Mouse (Mus musculus) T-helper 17 cell (primary cell): ENCODE results near the gene Diexf.

Source experiments
- in situ Hi-C, 2 experiments: fragments of 300-600 bp; cut with MboI, MseI; formaldehyde crosslinking; loops; 1 replicate in 1 of 2; 2 replicates in 1 of 2; pipeline ENCODE4 v1.15.1; 2025; ENCODE audit warnings: high pct_unique_total_duplicates in 2 of 2

Gene Diexf

DNA sequence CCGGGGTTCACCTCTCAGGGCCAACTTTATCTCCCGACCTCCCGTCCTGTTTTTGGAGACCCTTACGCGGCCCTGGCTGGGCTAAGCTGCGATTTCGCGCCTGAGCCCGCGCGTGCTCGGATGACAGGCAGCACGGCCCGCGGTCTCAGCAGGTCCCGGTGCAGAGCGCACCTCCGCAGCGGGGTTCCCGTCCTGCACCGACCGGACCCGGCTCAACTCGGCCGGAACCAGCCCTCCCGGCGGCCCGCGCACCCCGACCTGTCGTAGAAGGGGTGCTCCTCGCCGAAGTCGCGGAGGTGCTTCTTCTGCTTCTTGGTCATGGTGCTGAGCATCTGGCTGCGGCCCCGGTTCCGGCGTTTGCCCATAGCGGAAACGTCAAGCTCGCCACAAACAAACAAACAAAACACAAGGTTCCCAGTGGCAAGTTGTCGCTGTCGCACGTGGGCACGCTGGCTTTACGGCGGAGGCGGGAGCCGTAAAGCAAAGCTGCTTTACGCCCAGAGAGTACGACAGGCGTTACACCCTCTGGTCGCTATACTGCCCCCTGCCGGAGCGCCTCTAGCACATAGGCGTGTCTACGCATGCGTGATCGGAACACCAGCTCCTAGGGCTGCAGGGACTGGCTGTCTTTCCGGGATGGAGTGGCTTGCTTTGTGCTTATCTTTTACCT, at the start of gene Diexf:
Diexf (minus strand) TSS at position 487 of the 670 bp plus-strand sequence.
- in situ Hi-C loops, result loop anchor here in 1 of 2 experiments (5.0 to 10.0 kb wide), 2 partner anchors 37 to 385 kb away; partner anchors contain the start of gene A130010J15Rik

DNA sequence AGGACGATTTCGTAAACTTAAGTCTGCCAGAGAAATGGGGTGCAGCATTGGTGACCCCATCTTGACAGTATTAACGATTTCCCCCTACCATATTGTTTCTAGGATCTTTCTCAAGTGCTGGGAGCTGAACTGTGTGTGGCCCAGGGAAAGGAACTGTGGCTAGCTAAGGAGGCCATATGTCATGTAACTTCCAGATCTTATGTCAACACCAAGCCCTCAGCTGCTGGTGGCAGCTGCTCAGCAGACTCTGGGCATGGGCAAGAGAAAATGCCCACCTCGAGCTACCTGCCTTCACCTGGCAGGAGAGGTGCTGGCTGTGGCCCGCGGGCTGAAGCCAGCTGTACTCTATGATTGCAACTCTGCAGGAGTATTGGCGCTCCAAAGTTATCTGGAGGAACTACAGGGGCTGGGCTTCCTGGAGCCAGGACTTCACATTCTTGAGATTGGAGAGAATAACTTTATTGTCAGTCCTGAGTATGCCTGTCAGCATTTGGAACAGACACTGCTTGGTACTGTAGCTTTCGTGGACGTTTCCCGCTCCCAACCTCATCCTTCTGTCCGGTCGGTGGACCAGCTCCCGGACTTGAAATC, 44.2 kb upstream of the Diexf start:
- in situ Hi-C loops, result loop anchor here in 1 of 2 experiments (25.0 kb wide), 1 partner anchor 1587 kb away; the partner anchor contains the start of genes Dtl and Ints7

DNA sequence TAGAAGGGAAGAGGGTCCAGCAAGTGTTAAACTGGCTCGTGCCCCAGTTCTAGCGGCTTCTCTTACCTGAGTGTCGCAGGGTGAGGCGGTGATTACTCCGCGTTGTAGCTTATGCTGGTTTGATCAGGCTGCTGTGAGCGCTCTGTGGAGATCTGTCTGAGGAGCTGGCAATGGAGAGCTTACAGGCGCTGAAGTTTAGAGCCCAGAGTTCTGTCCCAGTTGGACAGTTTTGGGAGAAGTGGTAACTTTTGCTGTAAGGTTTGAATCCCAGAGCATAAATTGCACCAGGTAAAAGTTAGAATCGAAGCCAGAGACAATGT, 43.7 kb upstream of the Diexf start:
- in situ Hi-C loops, result loop anchor here in 1 of 2 experiments (25.0 kb wide), 1 partner anchor 1586 kb away; the partner anchor contains the start of genes Dtl and Ints7

DNA sequence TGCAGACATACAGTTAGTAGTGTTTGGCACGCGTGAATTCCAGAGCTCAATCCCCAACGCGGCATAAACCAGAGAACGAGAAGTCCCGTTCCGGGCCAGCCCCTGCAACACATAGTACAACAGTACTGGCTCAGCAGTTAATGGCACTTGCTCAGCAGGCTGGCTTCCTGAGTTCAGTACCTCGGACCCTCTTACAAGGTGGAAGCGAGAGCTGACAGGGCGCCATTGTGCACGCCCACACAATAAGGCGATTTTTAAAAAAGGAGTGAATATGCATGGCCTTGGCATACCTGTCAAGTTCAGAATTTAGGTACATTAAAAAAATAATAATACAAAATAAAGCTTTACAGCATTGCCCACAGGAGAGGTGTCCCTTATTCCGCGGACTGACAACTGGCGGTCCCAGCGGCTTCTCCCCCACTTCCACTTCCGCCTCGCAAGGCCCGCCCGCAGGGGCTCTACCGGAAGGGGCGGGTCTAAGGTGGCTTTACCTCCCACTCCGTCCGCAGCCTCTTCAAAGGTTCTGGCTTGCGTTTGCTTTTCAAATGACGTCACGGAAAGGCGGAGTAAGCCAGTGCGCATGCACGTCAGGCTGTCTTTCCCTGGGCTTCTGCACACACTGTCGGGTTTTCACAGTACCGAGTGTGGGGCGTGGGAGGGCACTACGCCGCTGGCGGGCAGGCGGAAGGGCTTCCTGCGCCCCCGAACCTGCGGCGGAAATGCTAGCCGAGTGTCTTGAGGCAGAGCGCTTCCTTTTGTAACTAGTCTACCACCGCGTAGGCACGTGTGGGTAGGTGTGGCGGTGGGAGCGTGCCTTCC, 43.1 kb upstream of the Diexf start:
- in situ Hi-C loops, result loop anchor here in 1 of 2 experiments (25.0 kb wide), 1 partner anchor 1586 kb away; the partner anchor contains the start of genes Dtl and Ints7

DNA sequence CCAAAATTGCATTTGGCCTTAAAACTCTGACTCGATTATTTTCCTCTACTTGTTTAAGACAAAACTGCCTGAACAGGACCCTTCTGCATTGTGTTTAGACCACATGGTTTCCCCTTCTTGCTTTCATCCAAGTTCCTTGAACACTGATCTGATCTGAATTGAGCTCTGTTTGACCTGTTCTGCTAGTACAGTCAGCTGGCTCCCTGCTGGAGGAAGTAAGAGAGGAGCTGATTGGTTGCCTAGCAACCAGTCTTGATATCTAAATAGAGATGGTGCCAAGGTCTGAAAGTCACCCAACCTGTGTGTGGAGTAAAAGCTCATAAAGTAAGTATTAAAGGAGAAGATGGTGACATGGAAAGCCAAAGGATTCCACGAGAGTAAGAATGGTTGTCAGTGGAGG, 39.8 kb upstream of the Diexf start:
- in situ Hi-C loops, result loop anchor here in 1 of 2 experiments (5.0 to 25.0 kb wide), 2 partner anchors 38 to 1583 kb away; partner anchors contain the start of genes Diexf, Dtl and Ints7

DNA sequence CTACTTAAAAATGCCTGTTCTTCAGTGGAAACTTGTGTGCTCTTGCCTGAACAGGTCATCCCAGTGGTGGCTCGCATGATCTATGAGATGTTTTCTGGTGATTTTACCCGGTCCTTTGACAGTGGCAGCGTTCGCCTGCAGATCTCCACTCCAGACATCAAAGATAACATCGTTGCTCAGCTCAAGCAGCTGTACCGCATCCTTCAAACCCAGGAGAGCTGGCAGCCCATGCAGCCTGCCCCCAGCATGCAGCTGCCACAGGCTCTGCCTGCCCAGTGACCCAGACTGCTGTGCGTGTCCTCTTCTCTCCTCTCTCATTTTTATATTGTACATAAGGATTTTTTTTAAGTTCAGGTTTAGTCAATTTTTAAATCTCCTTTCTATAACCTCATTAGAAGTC, 39.2 kb upstream of the Diexf start:
- in situ Hi-C loops, result loop anchor here in 1 of 2 experiments (5.0 to 25.0 kb wide), 2 partner anchors 37 to 1582 kb away; partner anchors contain the start of genes Diexf, Dtl and Ints7

DNA sequence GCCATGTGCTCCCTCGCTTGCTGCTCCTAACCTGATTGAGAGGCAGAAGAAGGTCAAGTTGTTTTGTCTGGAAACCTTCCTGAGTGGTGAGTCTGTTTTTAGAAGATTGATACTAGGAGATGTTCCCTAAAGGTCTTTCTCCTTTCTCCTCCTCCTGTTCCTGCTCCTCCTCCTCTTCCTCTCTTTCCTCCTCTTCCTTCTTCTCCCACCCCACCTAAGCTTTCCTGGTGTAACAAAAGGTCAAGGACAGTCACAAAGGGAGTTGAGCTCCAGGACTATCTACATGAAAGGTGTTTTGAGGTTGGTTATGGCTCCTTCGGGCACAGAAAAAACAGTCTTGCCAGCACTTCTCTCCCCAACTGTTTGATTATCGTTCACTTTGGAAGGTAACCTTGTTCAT, 37.7 kb upstream of the Diexf start, which contains the start of gene A130010J15Rik:
A130010J15Rik (plus strand) TSS at position 301 of the 400 bp plus-strand sequence.
- in situ Hi-C loops, result loop anchor here in 1 of 2 experiments (5.0 to 25.0 kb wide), 2 partner anchors 35 to 1580 kb away; partner anchors contain the start of genes Diexf, Dtl and Ints7

DNA sequence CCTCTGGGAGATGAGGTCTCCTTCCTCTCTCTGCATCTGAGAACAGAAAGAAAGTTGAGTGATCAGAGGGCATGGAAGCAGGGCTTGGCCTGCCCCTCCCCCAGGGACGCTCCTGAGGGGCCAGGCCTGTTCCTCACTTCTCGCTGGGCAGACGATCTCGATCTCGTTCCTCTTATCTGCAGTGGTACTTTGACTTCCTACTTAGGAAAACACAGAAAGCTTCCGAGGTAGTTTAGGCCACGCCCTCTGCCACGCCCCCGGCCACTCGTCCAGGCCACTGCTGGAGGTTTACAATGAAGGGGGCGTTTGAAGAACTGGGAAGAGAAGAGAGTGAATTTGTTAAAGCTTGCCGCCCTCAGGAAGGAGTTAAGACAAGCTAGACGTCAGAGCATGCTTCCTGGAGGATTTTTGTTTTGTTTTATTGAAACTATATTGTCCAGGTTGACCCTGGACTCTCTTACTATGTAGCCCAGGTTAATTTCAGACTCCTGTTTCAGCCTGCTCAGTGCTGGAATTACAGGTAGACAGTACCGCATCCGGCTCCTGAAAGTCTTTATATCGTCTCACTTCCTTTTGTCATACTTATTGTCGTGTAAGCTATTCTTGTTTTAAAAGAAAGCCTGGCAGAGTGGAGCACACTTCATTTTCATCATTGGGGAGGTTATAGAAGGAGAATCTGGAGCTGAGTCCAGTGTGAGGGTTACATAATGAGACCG, 30.4 kb upstream of the Diexf start:
- in situ Hi-C loops, result loop anchor here in 1 of 2 experiments (25.0 kb wide), 1 partner anchor 1573 kb away; the partner anchor contains the start of genes Dtl and Ints7

DNA sequence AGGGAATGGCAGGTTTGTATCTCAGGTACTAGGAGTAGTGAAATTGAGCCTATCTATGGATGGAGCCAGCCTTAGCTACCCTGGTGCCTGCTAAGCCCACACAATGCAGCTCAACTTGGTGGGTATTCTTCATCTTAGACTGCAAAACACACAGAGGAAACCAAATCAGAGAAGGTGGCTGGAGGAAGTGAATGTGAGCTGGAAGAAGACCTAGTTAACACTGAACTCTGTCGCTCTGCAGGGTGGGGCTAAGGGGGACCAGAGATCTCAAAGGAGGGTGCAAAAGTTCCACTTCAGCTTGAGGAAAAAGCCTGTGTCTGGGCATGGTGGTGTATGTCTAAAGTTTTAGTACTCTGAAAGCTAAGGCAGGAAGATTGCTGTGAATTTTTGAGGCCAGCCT, 29.5 kb upstream of the Diexf start:
- in situ Hi-C loops, result loop anchor here in 1 of 2 experiments (25.0 kb wide), 1 partner anchor 1572 kb away; the partner anchor contains the start of genes Dtl and Ints7

DNA sequence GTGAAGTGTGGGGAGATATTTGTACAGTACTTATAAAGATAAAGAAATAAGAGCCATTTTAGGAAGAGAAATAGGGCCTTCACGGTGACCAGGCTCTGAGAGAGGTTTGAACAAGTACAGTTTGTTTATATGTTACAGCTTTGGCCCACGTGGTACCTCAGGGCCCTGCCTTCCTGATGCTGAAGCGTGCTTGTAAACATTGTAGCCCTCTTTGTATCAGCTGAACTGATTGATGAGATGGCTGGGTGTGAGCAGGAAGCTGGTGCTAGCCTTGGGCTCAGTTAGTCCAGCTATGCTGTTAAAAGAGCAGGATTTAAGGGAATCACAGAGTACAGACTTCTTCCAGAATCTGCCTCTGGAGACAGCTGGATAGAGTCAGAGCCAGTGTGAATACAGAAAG, 29.1 kb upstream of the Diexf start:
- in situ Hi-C loops, result loop anchor here in 1 of 2 experiments (25.0 kb wide), 1 partner anchor 1572 kb away; the partner anchor contains the start of genes Dtl and Ints7

DNA sequence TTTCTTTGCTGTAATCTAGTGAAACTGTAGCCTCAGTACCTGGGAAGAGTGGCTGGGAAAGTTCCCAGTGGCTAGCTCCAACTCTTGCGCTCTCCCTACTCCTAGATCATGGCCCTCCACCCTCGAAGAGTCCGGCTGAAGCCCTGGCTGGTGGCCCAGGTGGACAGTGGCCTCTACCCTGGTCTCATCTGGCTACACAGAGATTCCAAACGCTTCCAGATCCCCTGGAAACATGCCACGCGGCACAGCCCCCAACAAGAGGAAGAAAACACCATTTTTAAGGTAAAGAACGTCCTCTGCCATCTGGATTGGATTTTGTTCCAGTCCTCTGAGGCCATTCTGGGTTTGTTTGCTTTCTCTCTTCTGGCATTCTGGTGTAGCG, 27.0 kb upstream of the Diexf start:
- in situ Hi-C loops, result loop anchor here in 1 of 2 experiments (25.0 kb wide), 1 partner anchor 1570 kb away; the partner anchor contains the start of genes Dtl and Ints7

DNA sequence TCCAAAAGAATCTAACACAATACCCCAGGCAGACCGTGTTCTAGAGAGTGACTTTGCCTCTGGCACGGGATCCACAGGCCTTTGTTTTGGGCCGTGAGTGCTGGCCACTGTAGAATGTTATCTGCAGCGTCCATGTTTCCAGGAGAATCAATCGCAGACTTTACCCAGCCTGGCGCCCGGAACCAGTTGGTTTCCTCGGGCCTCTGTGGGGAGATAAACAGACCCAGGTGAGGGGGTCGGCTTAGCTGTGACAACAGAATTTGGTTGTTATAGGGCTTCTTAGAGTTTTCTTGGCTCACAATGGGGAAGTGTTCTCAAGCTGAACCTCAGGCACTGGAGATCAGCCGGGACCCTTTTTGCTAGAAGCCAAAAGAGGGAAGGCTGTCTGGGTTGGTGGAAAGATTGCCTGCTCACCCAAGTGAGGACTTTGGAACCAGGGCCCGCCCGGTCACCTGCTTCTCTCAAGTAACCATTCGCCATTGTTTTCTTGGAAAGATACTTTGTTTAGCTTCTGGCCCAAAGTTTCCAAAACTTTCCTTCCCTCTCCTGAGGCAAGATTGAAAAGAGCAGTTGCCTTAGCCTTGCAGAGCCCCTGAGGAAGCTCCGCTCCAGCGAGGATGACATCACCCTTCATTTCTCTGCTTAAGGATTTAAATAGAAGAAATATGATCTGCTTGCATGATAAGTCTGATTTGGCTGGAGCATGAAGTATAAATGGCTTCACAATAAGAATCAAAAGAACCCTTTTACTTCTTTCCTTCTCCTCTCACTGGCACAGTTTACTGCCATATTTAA, 26.4 kb upstream of the Diexf start:
- in situ Hi-C loops, result loop anchor here in 1 of 2 experiments (25.0 kb wide), 1 partner anchor 1569 kb away; the partner anchor contains the start of genes Dtl and Ints7

DNA sequence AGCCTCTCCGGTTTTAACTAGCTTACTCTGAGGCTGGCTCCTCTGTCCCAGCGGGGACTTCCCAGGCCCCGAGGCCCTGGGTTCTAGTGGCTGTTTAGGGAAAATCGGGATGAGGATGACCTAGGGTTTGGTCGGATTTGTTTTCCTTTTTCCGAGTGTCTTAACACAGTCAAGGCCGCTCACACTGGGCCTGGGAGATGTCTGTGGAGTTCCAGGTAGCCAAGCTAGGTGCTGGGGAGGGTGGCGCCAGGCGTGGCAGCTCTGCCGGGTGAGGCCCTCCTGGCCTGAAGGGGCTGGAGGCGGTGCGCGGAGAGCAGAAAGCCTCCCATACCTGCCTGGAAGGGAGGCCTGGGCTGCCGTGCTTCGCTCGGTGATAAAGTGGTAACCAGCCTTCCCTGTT, 23.5 kb upstream of the Diexf start:
- in situ Hi-C loops, result loop anchor here in 1 of 2 experiments (25.0 kb wide), 1 partner anchor 1566 kb away; the partner anchor contains the start of genes Dtl and Ints7

DNA sequence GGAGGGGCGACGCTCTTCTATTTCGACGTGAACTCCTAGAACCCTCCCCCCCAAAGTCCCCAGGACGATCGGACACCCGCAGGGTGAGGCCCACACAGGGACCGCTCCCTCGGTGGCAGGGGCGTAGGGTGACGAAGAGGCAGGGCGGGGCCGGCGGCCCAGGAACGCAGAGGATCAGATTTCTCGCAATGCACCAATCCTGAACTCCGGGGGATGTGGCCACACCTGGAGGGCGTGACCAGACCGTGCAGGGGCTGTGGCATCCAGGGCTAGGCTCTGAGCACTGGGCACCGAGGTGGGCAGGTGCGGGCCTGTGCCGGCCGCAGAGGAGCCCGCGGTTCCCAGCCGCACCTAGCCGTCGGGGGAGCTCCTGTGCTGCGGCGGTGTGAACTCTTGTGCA, 22.8 kb upstream of the Diexf start, which contains the start of gene Irf6:
Irf6 (plus strand) TSS at position 240 of the 400 bp plus-strand sequence.
- in situ Hi-C loops, result loop anchor here in 1 of 2 experiments (25.0 kb wide), 1 partner anchor 1566 kb away; the partner anchor contains the start of genes Dtl and Ints7

DNA sequence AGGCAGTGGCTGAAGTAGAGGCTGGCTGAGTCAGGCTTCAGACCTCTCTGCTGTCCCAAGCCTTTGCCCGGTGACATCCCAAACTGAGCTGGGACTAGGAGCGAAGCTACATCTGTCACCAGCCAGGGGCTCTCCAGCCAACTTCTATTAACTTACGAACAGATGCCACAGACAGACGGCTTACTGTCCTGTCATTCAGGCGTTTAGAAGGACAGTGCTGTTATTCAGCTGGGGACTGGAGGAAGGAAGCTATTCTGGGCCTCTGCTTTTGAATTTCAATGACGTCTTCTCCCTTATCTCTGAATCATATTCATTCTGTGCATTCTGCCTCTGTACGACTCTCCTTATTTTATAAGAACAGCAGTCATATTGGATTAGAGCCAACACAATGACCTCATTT, 21.1 kb upstream of the Diexf start:
- in situ Hi-C loops, result loop anchor here in 1 of 2 experiments (25.0 kb wide), 1 partner anchor 1564 kb away; the partner anchor contains the start of genes Dtl and Ints7

DNA sequence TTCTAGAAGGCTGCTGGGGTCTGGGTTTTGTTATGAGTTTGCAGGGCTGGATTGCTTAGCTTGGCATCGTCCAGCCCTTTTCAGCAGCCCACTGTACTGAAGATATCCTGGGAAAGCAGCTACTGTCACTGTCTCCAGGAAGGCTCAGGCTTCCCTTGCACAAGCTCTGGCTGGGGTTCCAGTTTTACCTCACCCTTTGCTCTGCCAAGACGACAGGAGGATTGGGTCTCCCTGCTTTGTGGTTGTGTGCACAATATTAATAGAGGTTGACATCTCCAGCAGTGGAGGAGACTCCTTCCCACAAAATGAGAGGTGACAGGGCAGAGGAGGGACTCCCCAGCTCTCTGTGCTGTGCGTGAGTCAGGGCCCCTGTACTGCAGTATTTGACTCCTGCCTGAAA, 19.2 kb upstream of the Diexf start:
- in situ Hi-C loops, result no loop called here

DNA sequence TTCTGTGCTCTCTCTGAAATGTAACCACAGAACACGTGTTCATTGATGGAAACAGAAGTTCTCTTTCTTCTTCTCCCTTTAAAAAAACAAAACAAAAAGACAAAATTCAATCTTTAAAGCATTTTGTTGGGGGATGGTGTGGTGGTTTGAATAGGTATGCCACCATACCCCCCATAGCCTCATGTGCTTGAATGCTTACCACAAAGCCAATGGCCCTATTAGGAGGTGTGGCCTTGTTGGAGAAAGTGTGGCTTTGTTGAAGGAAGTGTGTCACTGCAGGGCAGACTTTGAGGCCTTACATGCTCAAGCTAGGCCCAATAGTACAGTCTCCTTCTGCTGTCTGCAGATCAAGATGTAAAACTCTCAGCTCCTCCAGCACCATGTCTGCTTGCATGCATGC, 16.3 kb upstream of the Diexf start:
- in situ Hi-C loops, result no loop called here

DNA sequence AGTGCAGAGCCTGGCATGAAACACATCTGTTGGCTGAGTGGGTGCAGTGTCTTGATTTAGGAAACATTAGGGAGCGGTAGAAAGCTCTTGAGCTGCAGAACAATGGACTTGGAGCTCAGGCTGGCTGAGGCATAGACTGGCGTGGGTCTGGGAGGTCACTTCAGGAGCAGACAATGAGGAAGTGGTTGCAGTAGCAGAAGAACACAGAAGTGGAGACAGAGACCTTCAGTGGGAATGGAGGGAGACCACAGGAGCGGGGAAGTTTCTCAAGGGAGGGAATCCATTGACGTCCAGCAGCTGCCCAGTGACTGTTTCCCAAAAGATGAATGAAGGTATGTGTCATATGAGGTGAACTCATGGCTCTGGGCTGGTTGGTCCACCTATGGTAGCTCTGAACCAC, 15.0 kb upstream of the Diexf start:
- in situ Hi-C loops, result no loop called here

DNA sequence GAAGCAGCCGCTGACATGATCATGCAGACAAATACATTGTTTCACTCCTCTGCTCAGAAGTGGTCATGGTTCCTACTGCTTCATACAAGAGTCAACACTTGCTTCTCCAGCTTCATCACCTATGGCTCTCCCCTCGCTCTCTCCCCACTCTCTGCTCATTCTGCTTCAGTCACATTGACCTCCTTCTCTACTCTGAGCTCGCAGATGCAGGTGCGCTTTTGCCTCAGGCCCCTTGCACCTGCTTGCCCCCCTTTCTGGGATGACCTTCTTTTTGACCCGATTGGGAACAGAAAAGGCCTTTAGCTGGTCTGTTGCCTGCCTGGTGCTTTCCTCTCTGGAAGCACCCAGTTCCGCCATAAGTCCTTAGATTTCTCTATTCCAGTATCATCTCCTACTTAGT, 14.4 kb upstream of the Diexf start:
- in situ Hi-C loops, result no loop called here
